Mouse (Mus musculus) liver, embryonic 13.5 days (tissue): ENCODE data around the gene Cbx2. TPM values are rescaled to one million over a fixed set of nuclear protein-coding genes. Genes with fewer than 3 reads are reported as not detected.
A peak's percentile ranks its signal among the peaks of the same experiment; 100 is the strongest.

Experiments used
- ATAC-seq: fragments of 200-750 bp; cut with Nextera tagmentation; 2 replicates; pipeline ENCODE4 v1.8.0; 2017; ENCODE audit warnings: low read depth, mild to moderate bottlenecking, moderate number of reproducible peaks, moderate library complexity
- DNase-seq: peaks from one replicate; pipeline ENCODE4 v3.0.0; 2022
- H3K27ac ChIP-seq: fragments of 300-500 bp; sonication (generic); 2 replicates; pipeline ENCODE4 v1.5.1; 2015; ENCODE audit warnings: moderate library complexity, mild to moderate bottlenecking, inconsistent platforms
- H3K27me3 ChIP-seq: fragments of 300-500 bp; sonication (generic); 2 replicates; pipeline ENCODE4 v1.6.1; 2015; ENCODE audit warnings: mild to moderate bottlenecking, inconsistent platforms
- H3K36me3 ChIP-seq: fragments of 300-500 bp; sonication (generic); 2 replicates; pipeline ENCODE4 v1.6.1; 2015; ENCODE audit warnings: mild to moderate bottlenecking, inconsistent platforms
- H3K4me1 ChIP-seq: fragments of 300-500 bp; sonication (generic); replicated peaks from 2 replicates; pipeline ENCODE4 v1.6.1; 2015; ENCODE audit warnings: inconsistent platforms
- H3K4me2 ChIP-seq: fragments of 300-500 bp; sonication (generic); 2 replicates; pipeline ENCODE4 v1.6.1; 2015; ENCODE audit warnings: inconsistent platforms, mild to moderate bottlenecking, moderate library complexity
- H3K4me3 ChIP-seq: fragments of 300-500 bp; sonication (generic); replicated peaks from 2 replicates; pipeline ENCODE4 v1.5.1; 2015; ENCODE audit warnings: mild to moderate bottlenecking, inconsistent platforms
- H3K9ac ChIP-seq: fragments of 300-500 bp; sonication (generic); 2 replicates; pipeline ENCODE4 v1.6.1; 2015; ENCODE audit warnings: mild to moderate bottlenecking, inconsistent platforms
- H3K9me3 ChIP-seq: fragments of 300-500 bp; sonication (generic); replicated peaks from 2 replicates; pipeline ENCODE4 v1.6.1; 2016; ENCODE audit warnings: inconsistent platforms
- WGBS: fragments of 180-500 bp; shearing (Covaris S2); methylation state at CpG from one replicate; pipeline ENCODE4 v1.1.7; 2015; ENCODE audit not compliant: insufficient replicate concordance; 5-methylcytosine and 5-hydroxymethylcytosine counted together
- polyA plus RNA-seq: library from polyadenylated mRNA; unstranded; fragments of >200 nt; fragmentation: Nextera tagmentation; extraction: Ambion mirVana; gene quantifications from 2 replicates; pipeline ENCODE4 v1.2.1, GENCODE M21; 2015

The Cbx2 gene
- polyA plus RNA-seq, 1 experiment from 2014 or later, result 3.8 TPM

GRCm38 (mm10) chr11:119073876-119074433 is 51.2 kb downstream of the Cbx2 start:
- Histone ChIP-seq H3K4me1 (peaks cover 7% of the 10 kb centered on the region), H3K27ac (no peak overlapping the region), H3K4me3 (no peak overlapping the region), H3K4me2 (no peak overlapping the region), H3K9me3 (no peaks in the 10 kb centered on the region), H3K36me3 (no peaks in the 10 kb centered on the region), H3K9ac (no peak overlapping the region), H3K27me3 (peaks cover 41% of the 10 kb centered on the region)
- ATAC-seq, result no peak
- no peak for DNase-seq
- 70% methylated on average over 6 of the region's 6 CpGs for WGBS

DNA sequence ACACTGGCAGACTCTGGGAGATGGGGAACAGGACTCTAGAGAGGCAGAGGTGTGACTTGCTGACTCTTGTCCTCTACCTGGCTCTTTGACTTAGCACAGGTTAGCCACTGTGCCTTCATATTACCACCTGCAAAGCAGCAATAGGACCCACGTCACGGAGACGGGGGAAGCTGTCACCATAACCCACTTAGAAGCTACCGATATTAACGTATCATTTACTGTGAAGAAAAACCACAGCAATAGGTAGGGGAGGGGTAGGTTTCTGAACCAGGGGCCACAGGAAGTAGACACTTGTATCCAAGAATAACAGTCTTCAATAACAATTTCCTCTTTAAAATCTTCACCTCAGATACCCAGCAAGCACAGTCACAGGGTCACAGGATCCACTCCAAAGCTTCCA is 53.0 kb downstream of the Cbx2 start:
- H3K9me3 ChIP-seq, result no peaks in the 10 kb centered on the region
- DNase-seq (no peak), ATAC-seq (no peak)
- H3K9ac ChIP-seq, result no peak overlapping the region
- H3K27me3 ChIP-seq, result peaks cover 42% of the 10 kb centered on the region
- peaks cover 7% of the 10 kb centered on the region for H3K36me3 ChIP-seq
- H3K4me3 ChIP-seq, result no peak overlapping the region
- 19% methylated on average over 5 of the region's 5 CpGs for WGBS
- no peak overlapping the region for H3K27ac ChIP-seq
- peaks cover 18% of the 10 kb centered on the region for H3K4me1 ChIP-seq
- no peak overlapping the region for H3K4me2 ChIP-seq

DNA sequence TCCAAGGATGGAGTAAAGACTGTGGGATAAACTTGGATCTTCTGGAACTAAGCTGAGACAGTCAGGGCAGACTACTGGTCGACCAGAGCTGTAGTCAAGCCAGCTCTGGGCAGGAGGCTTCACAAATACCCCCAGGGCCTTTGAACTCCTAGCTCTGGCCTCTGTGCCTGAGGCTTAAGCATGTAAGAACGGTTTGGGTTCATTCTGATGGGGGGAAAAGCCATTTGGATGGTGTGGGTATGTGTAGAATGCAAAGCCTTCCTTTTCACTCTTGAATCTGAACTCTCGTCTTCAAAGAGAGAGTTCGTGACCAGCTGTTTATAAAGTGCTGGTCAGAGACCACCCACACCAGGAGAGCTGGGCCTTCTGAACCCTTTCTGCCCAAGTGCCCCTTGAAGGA is 55.0 kb downstream of the Cbx2 start:
- Histone ChIP-seq H3K36me3 (peaks cover 23% of the 10 kb centered on the region), H3K9me3 (no peaks in the 10 kb centered on the region), H3K4me1 (peaks cover 30% of the 10 kb centered on the region), H3K4me2 (no peak overlapping the region), H3K4me3 (no peak overlapping the region), H3K27me3 (peaks cover 49% of the 10 kb centered on the region), H3K9ac (no peak overlapping the region), H3K27ac (no peak overlapping the region)
- ATAC-seq (no peak), DNase-seq (no peak)
- 68% methylated on average over 4 of the region's 4 CpGs for WGBS

- ATAC-seq (peak; percentile 27; the same call in 1 of the 2 replicates), DNase-seq (no peak)
- H3K27me3 ChIP-seq, result peaks cover 54% of the 10 kb centered on the region
- H3K27ac ChIP-seq, result no peak overlapping the region
- no peak overlapping the region for H3K9ac ChIP-seq
- WGBS, result 30% methylated on average over 27 of the region's 27 CpGs
- H3K4me2 ChIP-seq, result peak overlapping the region; percentile 32
- H3K9me3 ChIP-seq, result no peaks in the 10 kb centered on the region
- no peak overlapping the region for H3K4me3 ChIP-seq
- peaks cover 41% of the 10 kb centered on the region for H3K4me1 ChIP-seq
- H3K36me3 ChIP-seq, result peaks cover 23% of the 10 kb centered on the region
These were observed 56.1 kb downstream of the Cbx2 start for GRCm38 (mm10) chr11:119078691-119079444.

DNA sequence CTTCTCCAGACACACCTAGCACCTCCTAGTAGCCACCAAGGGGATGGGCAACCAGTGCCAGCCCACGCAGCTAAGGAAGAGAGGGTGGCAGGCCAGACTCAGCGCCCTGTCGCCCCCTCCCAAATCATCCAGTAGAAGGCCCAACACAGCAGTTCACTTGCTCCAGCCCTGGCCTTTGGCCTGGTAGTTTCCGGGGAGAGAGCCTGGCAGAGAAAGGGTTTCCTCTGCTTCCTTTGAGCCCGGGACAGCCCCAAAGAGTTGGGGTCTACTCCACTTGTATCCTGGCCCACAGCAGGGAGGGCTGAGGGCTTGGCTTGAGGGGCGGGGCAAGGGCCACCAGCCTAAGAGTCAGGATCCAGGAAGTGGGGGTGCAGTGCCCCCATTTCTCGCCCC is 56.7 kb downstream of the Cbx2 start:
- no peak overlapping the region for H3K27ac ChIP-seq
- ATAC-seq, result no peak
- H3K27me3 ChIP-seq, result peaks cover 54% of the 10 kb centered on the region
- peaks cover 47% of the 10 kb centered on the region for H3K4me1 ChIP-seq
- no peak for DNase-seq
- no peak overlapping the region for H3K9ac ChIP-seq
- H3K9me3 ChIP-seq, result no peaks in the 10 kb centered on the region
- no peak overlapping the region for H3K4me3 ChIP-seq
- peak overlapping the region; percentile 32; the same call in 1 of the 2 replicates for H3K4me2 ChIP-seq
- 45% methylated on average over 7 of the region's 7 CpGs for WGBS
- peaks cover 23% of the 10 kb centered on the region for H3K36me3 ChIP-seq

- no peak overlapping the region for H3K9ac ChIP-seq
- no peak overlapping the region for H3K4me3 ChIP-seq
- WGBS, result 68% methylated on average over 33 of the region's 33 CpGs
- no peak overlapping the region for H3K27ac ChIP-seq
- H3K4me1 ChIP-seq, result peaks cover 51% of the 10 kb centered on the region
- peaks cover 58% of the 10 kb centered on the region for H3K27me3 ChIP-seq
- no peak overlapping the region for H3K4me2 ChIP-seq
- H3K36me3 ChIP-seq, result peaks cover 23% of the 10 kb centered on the region
- ATAC-seq (no peak), DNase-seq (no peak)
- no peaks in the 10 kb centered on the region for H3K9me3 ChIP-seq
These were observed 57.8 kb downstream of the Cbx2 start for GRCm38 (mm10) chr11:119080461-119081147.

Other genes starting within 250 kb of the Cbx2 start
- gene Rbfox3, start 111.4 kb upstream of the Cbx2 start, polyA plus RNA-seq, result 0.28 and 0.36 TPM in 2 replicates
- gene Enpp7, start 34.8 kb upstream of the Cbx2 start, polyA plus RNA-seq, result not detected in 2 replicates
- gene Cbx8, start 18.0 kb downstream of the Cbx2 start, polyA plus RNA-seq, result 2.4 and 2.8 TPM in 2 replicates
- 2.0 and 2.4 TPM in 2 replicates for gene Cbx4, start 63.3 kb downstream of the Cbx2 start, polyA plus RNA-seq
- 1.5 and 1.6 TPM in 2 replicates for gene Tbc1d16, start 205.5 kb downstream of the Cbx2 start, polyA plus RNA-seq
- 1.4 and 1.8 TPM in 2 replicates for gene Ccdc40, start 205.6 kb downstream of the Cbx2 start, polyA plus RNA-seq
- gene Gaa, start 244.9 kb downstream of the Cbx2 start, polyA plus RNA-seq, result 17.9 and 21.1 TPM in 2 replicates